Mouse (Mus musculus): ENCODE measurements at regions not wholly inside any gene's neighbourhood (a gene's known extent, or its start where the extent isn't known, plus 50 kb on each side); places are given as distances from the start of the nearest gene placed in this dataset.

DNA sequence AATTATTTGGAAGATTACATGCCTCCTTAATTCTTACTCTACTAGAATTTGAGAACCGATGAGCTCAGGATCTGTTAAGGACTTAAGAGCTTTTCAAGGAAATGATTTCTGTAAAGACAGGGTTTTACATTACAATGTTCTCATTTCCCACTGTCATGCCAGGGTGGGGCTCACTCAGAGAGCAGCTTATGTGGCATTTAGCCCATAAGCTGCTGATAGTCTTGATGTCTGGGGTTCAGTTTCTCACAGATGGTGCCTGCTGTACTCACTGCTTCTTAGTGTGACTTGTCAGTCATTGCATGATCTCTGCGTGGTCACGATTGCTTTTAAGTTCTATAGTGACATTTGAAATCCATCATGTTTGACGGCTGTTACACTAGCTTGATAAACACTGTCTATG lies 484.8 kb downstream of the Pcdh17 start:
- Histone ChIP-seq H3K36me3 (ENCODE audit: insufficient read depth) (no peaks in the 10 kb centered on the region), H3K9me3 (ENCODE audit: low read depth, low read length) (no peaks in the 10 kb centered on the region), H3K27me3 (ENCODE audit: insufficient read depth, low read length) (no peaks in the 10 kb centered on the region), H3K4me1 (ENCODE audit: insufficient read depth) (no peaks in the 10 kb centered on the region), H3K4me3 (ENCODE audit: low read depth, low read length) (no peak overlapping the region), H3K4me2 (no peak overlapping the region), H3K9ac (no peak overlapping the region), H3K27ac (ENCODE audit: low read depth) (no peak overlapping the region)
- TF ChIP-seq CTCF (IDR thresholded peaks at IDR 0.05; ENCODE audit: low read depth), result no peak
- WGBS, result 38% methylated on average over 4 of the region's 4 CpGs
- DNase-seq, result peak; percentile 5
- ATAC-seq (ENCODE audit: insufficient read depth), result no peak

GRCm38 (mm10) chr14:84934094-84934493 lies 490.7 kb downstream of the Pcdh17 start:
- no peak overlapping the region for H3K4me3 ChIP-seq (ENCODE audit: low read depth, low read length)
- WGBS, result 61% methylated on average over 3 of the region's 3 CpGs
- no peaks in the 10 kb centered on the region for H3K9me3 ChIP-seq (ENCODE audit: low read depth, low read length)
- H3K27ac ChIP-seq (ENCODE audit: low read depth), result no peak overlapping the region
- no peak overlapping the region for H3K4me2 ChIP-seq
- no peak for TF ChIP-seq CTCF (IDR thresholded peaks at IDR 0.05; ENCODE audit: low read depth)
- no peaks in the 10 kb centered on the region for H3K27me3 ChIP-seq (ENCODE audit: insufficient read depth, low read length)
- ATAC-seq (ENCODE audit: insufficient read depth) (no peak), DNase-seq (no peak)
- no peak overlapping the region for H3K9ac ChIP-seq
- H3K36me3 ChIP-seq (ENCODE audit: insufficient read depth), result no peaks in the 10 kb centered on the region
- H3K4me1 ChIP-seq (ENCODE audit: insufficient read depth), result no peaks in the 10 kb centered on the region

- WGBS, result 90% methylated on average over 1 of the region's 1 CpGs
- TF ChIP-seq CTCF (IDR thresholded peaks at IDR 0.05; ENCODE audit: low read depth), result no peak
- no peak overlapping the region for H3K9ac ChIP-seq
- DNase-seq (no peak), ATAC-seq (ENCODE audit: insufficient read depth) (no peak)
- no peaks in the 10 kb centered on the region for H3K9me3 ChIP-seq (ENCODE audit: low read depth, low read length)
- H3K27ac ChIP-seq (ENCODE audit: low read depth), result no peak overlapping the region
- H3K4me3 ChIP-seq (ENCODE audit: low read depth, low read length), result no peak overlapping the region
- no peak overlapping the region for H3K4me2 ChIP-seq
- no peaks in the 10 kb centered on the region for H3K4me1 ChIP-seq (ENCODE audit: insufficient read depth)
- no peaks in the 10 kb centered on the region for H3K36me3 ChIP-seq (ENCODE audit: insufficient read depth)
- H3K27me3 ChIP-seq (ENCODE audit: insufficient read depth, low read length), result no peaks in the 10 kb centered on the region
Measured at GRCm38 (mm10) chr14:84955300-84955699, 511.9 kb downstream of the Pcdh17 start.

GRCm38 (mm10) chr14:84987764-84988163 lies 544.4 kb downstream of the Pcdh17 start:
- H3K9ac ChIP-seq, result no peak overlapping the region
- ATAC-seq (ENCODE audit: insufficient read depth) (no peak), DNase-seq (no peak)
- no peak for TF ChIP-seq CTCF (IDR thresholded peaks at IDR 0.05; ENCODE audit: low read depth)
- no peaks in the 10 kb centered on the region for H3K4me1 ChIP-seq (ENCODE audit: insufficient read depth)
- no peaks in the 10 kb centered on the region for H3K27me3 ChIP-seq (ENCODE audit: insufficient read depth, low read length)
- H3K4me3 ChIP-seq (ENCODE audit: low read depth, low read length), result no peak overlapping the region
- no peak overlapping the region for H3K27ac ChIP-seq (ENCODE audit: low read depth)
- H3K36me3 ChIP-seq (ENCODE audit: insufficient read depth), result no peaks in the 10 kb centered on the region
- 79% methylated on average over 4 of the region's 4 CpGs for WGBS
- H3K9me3 ChIP-seq (ENCODE audit: low read depth, low read length), result no peaks in the 10 kb centered on the region
- no peak overlapping the region for H3K4me2 ChIP-seq

DNA sequence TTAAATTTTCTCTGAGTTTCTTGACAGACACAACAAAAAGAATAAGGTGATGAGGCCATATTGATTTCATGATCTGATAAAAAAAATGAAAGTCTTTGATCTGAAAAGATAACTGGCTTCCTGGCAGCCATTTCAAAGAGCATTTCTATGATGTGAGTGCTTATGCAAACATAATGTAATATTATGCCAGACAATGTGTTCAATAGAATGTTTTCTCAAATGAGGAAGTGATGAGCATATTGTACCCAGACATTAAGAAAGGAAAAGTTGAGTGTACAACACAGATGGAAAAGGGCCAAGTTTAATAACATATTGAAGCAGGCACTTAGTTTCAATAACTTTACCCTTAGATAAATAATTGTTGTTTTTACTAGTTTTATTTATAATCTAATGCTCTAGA lies 569.0 kb downstream of the Pcdh17 start:
- Histone ChIP-seq H3K9ac (no peak overlapping the region), H3K4me1 (ENCODE audit: insufficient read depth) (no peaks in the 10 kb centered on the region), H3K27me3 (ENCODE audit: insufficient read depth, low read length) (no peaks in the 10 kb centered on the region), H3K27ac (ENCODE audit: low read depth) (no peak overlapping the region), H3K4me3 (ENCODE audit: low read depth, low read length) (no peak overlapping the region), H3K4me2 (no peak overlapping the region), H3K9me3 (ENCODE audit: low read depth, low read length) (no peaks in the 10 kb centered on the region), H3K36me3 (ENCODE audit: insufficient read depth) (no peaks in the 10 kb centered on the region)
- DNase-seq (no peak), ATAC-seq (ENCODE audit: insufficient read depth) (no peak)
- TF ChIP-seq CTCF (IDR thresholded peaks at IDR 0.05; ENCODE audit: low read depth), result no peak

Measured in lung, embryonic 14.5 days (tissue).